Mouse (Mus musculus): ENCODE measurements around the gene Kcna7.
A peak's percentile ranks its signal among the peaks of the same experiment; 100 is the strongest.

DNA sequence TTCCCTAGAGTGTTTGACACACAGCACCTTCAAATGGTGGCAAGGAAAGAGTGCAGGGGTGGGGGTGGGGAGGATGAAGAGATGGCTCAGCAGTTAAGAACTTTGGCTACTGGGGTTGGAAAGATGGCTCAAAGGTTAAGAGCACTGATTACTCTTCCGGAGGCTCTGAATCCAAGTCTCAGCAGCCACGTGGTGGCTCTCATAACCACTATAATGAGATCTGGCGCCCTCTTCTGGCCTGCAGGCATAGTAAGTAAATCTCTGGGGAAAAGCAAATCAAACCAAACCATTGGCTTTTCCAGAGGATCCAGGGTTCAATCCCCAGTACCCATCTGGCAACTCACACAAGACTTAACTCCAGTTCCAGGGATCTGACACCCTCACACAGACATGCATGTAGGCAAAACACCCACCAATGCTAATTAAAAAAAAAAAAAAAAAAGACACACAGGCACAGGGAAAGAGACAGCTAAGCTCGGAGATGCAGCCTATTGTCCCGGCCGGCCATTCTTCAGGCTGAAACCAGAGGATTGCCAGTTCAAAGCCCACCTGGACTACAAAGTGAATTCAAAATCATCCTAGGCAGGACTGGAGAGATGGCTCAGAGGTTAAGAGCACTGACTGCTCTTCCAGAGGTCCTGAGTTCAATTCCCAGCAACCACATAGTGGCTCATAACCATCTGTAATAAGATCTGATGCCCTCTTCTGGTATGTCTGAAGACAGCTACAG lies 1.8 kb upstream of the Kcna7 start:
- TF ChIP-seq ZMIZ1 (IDR thresholded peaks at IDR 0.05; ENCODE audit: low read depth, low read length), result no peak
- peak; percentile 27 to 86; a peak in 2 of 4 replicates for TF ChIP-seq CTCF (conservative IDR thresholded peaks at IDR 0.05 in 1 of 2, IDR thresholded peaks at IDR 0.05 in 1 of 2; ENCODE audit: low read depth in 2 of 2, low read length in 2 of 2)
- no peak for TF ChIP-seq POLR2A (IDR thresholded peaks at IDR 0.05; ENCODE audit: low read depth, low read length)
- no peak for TF ChIP-seq MEF2A (IDR thresholded peaks at IDR 0.05; ENCODE audit: borderline replicate concordance, low read depth, low read length)
- TF ChIP-seq MXI1 (IDR thresholded peaks at IDR 0.05; ENCODE audit: low read depth, low read length), result no peak
- TF ChIP-seq BHLHE40 (IDR thresholded peaks at IDR 0.05; ENCODE audit: low read depth, low read length), result no peak
- TF ChIP-seq SMC3 (IDR thresholded peaks at IDR 0.05; ENCODE audit: low read depth, low read length), result peak; percentile 41
